ENCODE assay signal across 8 mouse cellular contexts in genomic region chr10:18022312-18022711, GRCm38 (mm10). TPM values are rescaled to one million over a fixed set of nuclear protein-coding genes. Genes with fewer than 3 reads are reported as not detected.
DNase-seq lines count a peak whose midpoint lies in the region; ATAC-seq and TF ChIP-seq lines count a peak whose summit lies in the region.

No protein-coding gene starts in this region.

- H3K36me3 ChIP-seq in embryonic facial prominence, embryonic 14.5 days (ENCODE audit: control insufficient read depth, insufficient read depth, low read length): peaks cover 13% of the 10 kb centered on the region
- H3K36me3 ChIP-seq in heart, adult 2 months (ENCODE audit: control insufficient read depth, insufficient read depth, low read length): no peaks in the 10 kb centered on the region
- no peaks in the 10 kb centered on the region; the same call in 1 of the 2 replicates for H3K36me3 ChIP-seq in kidney, adult 2 months (ENCODE audit: control insufficient read depth, insufficient read depth, low read length)
- peaks cover 12% of the 10 kb centered on the region; the same call in 1 of the 2 replicates for H3K36me3 ChIP-seq in limb, embryonic 15.5 days
- no peaks in the 10 kb centered on the region for H3K36me3 ChIP-seq in midbrain, postnatal 0 days (ENCODE audit: insufficient read depth, low read length)

- intact Hi-C loops in heart, adult 2 months (cut with DNase I): loop anchor here (1.0 to 10.0 kb wide), 3 partner anchors 34 to 288 kb away; partner anchors contain the start of gene Heca

- no peak for TF ChIP-seq CTCF in bone marrow, adult 2 months (IDR thresholded peaks at IDR 0.05; ENCODE audit: control insufficient read depth, insufficient read depth, low read length)
- no peak for TF ChIP-seq CTCF in heart, adult 2 months (IDR thresholded peaks at IDR 0.05)
- no peak for TF ChIP-seq CTCF in kidney, adult 2 months (conservative IDR thresholded peaks at IDR 0.05; ENCODE audit: insufficient read depth, insufficient read length, low read depth, low read length)
- no peak for TF ChIP-seq CTCF in midbrain, postnatal 0 days (IDR thresholded peaks at IDR 0.05)

- no peaks in the 10 kb centered on the region for H3K9me3 ChIP-seq in embryonic facial prominence, embryonic 14.5 days (ENCODE audit: control insufficient read depth, low read length)
- no peaks in the 10 kb centered on the region for H3K9me3 ChIP-seq in limb, embryonic 15.5 days
- H3K9me3 ChIP-seq in midbrain, postnatal 0 days (ENCODE audit: low read length): no peaks in the 10 kb centered on the region

- 0 out of 2 replicates have a peak, but pooled peaks cover 1% of the 10 kb centered on the region for H3K79me2 ChIP-seq in heart, adult 2 months (replicated peaks; ENCODE audit: control insufficient read depth, insufficient read depth, low read length)

- TF ChIP-seq EP300 in heart, adult 2 months (IDR thresholded peaks at IDR 0.05; ENCODE audit: insufficient read depth, low read depth, low read length): 0 out of 2 replicates have a peak, but pooled peaks have one; percentile 43

- peak overlapping the region; percentile 78 for H3K27ac ChIP-seq in bone marrow, adult 2 months (ENCODE audit: control insufficient read depth, insufficient read depth, low read depth, low read length, poor library complexity)
- peak overlapping the region; percentile 95 for H3K27ac ChIP-seq in embryonic facial prominence, embryonic 14.5 days (replicated peaks; ENCODE audit: low read depth, low read length)
- peak overlapping the region; percentile 83 for H3K27ac ChIP-seq in heart, adult 2 months
- peak overlapping the region; percentile 73; the same call in 1 of the 2 replicates for H3K27ac ChIP-seq in kidney, adult 2 months (ENCODE audit: insufficient read depth, low read depth, low read length)
- H3K27ac ChIP-seq in limb, embryonic 15.5 days: peak overlapping the region; percentile 97
- peak overlapping the region; percentile 94 for H3K27ac ChIP-seq in midbrain, postnatal 0 days (ENCODE audit: low read depth, low read length)

- peak; percentile 75 for ATAC-seq in embryonic facial prominence, embryonic 14.5 days (ENCODE audit: low read depth)
- ATAC-seq in limb, embryonic 15.5 days (ENCODE audit: insufficient number of reproducible peaks, low FRiP score, low TSS enrichment, low read depth): peak; percentile 89
- peak; percentile 85 for ATAC-seq in midbrain, postnatal 0 days (ENCODE audit: low FRiP score)

- H3K9ac ChIP-seq in embryonic facial prominence, embryonic 14.5 days (ENCODE audit: low read depth, low read length): peak overlapping the region; percentile 87
- H3K9ac ChIP-seq in heart, adult 2 months (ENCODE audit: low read depth, low read length): peak overlapping the region; percentile 79
- peak overlapping the region; percentile 74 for H3K9ac ChIP-seq in limb, embryonic 15.5 days
- peak overlapping the region; percentile 83 for H3K9ac ChIP-seq in midbrain, postnatal 0 days (replicated peaks; ENCODE audit: low read length, poor library complexity, severe bottlenecking)

- under 1% methylated on average over 21 of the region's 21 CpGs for WGBS in bone marrow, adult 2 months
- 0% methylated on average over 21 of the region's 21 CpGs for WGBS in embryonic facial prominence, embryonic 14.5 days
- WGBS in heart, adult 2 months: under 1% methylated on average over 21 of the region's 21 CpGs
- WGBS in kidney, adult 2 months: under 1% methylated on average over 21 of the region's 21 CpGs
- WGBS in limb, embryonic 15.5 days: under 1% methylated on average over 21 of the region's 21 CpGs
- WGBS in midbrain, postnatal 0 days: under 1% methylated on average over 21 of the region's 21 CpGs

- H3K4me1 ChIP-seq in bone marrow, adult 2 months (ENCODE audit: control insufficient read depth, insufficient read depth, low read length): no peaks in the 10 kb centered on the region; the same call in 1 of the 2 replicates
- 0 out of 2 replicates have a peak, but pooled peaks cover 7% of the 10 kb centered on the region for H3K4me1 ChIP-seq in embryonic facial prominence, embryonic 14.5 days (ENCODE audit: control insufficient read depth, insufficient read depth, low read length)
- H3K4me1 ChIP-seq in heart, adult 2 months (ENCODE audit: control insufficient read depth, insufficient read depth, low read length): no peaks in the 10 kb centered on the region; the same call in 1 of the 2 replicates
- no peaks in the 10 kb centered on the region for H3K4me1 ChIP-seq in kidney, adult 2 months (ENCODE audit: control insufficient read depth, insufficient read depth, low read length)
- peaks cover 10% of the 10 kb centered on the region; the same call in 1 of the 2 replicates for H3K4me1 ChIP-seq in limb, embryonic 15.5 days
- H3K4me1 ChIP-seq in midbrain, postnatal 0 days (ENCODE audit: insufficient read depth, low read length): no peaks in the 10 kb centered on the region

- TF ChIP-seq POLR2A in bone marrow, adult 2 months (IDR thresholded peaks at IDR 0.05; ENCODE audit: borderline replicate concordance, control insufficient read depth, low read depth, low read length): no peak
- TF ChIP-seq POLR2A in heart, adult 2 months (IDR thresholded peaks at IDR 0.05; ENCODE audit: insufficient read depth, low read depth, low read length): no peak
- TF ChIP-seq POLR2A in kidney, adult 2 months (IDR thresholded peaks at IDR 0.05; ENCODE audit: low read depth, low read length): no peak

- peak overlapping the region; percentile 68 for H3K4me2 ChIP-seq in embryonic facial prominence, embryonic 14.5 days (ENCODE audit: low read depth, low read length)
- peak overlapping the region; percentile 53 for H3K4me2 ChIP-seq in limb, embryonic 15.5 days
- H3K4me2 ChIP-seq in midbrain, postnatal 0 days (ENCODE audit: low read depth, low read length, poor library complexity, severe bottlenecking): peak overlapping the region; percentile 80

- H3K27me3 ChIP-seq in embryonic facial prominence, embryonic 14.5 days (replicated peaks; ENCODE audit: control insufficient read depth, insufficient read depth, low read length): no peaks in the 10 kb centered on the region
- H3K27me3 ChIP-seq in heart, adult 2 months (ENCODE audit: control insufficient read depth, insufficient read depth, low read length): no peaks in the 10 kb centered on the region
- H3K27me3 ChIP-seq in kidney, adult 2 months (replicated peaks; ENCODE audit: control insufficient read depth, insufficient read depth, low read length): no peaks in the 10 kb centered on the region
- H3K27me3 ChIP-seq in limb, embryonic 15.5 days: no peaks in the 10 kb centered on the region
- no peaks in the 10 kb centered on the region for H3K27me3 ChIP-seq in midbrain, postnatal 0 days (ENCODE audit: insufficient read depth, low read length)

- H3K4me3 ChIP-seq in bone marrow, adult 2 months (replicated peaks; ENCODE audit: control insufficient read depth, low read depth, low read length): peak overlapping the region; percentile 85
- H3K4me3 ChIP-seq in embryonic facial prominence, embryonic 14.5 days (ENCODE audit: low read depth, low read length): peak overlapping the region; percentile 82
- peak overlapping the region; percentile 71 for H3K4me3 ChIP-seq in heart, adult 2 months
- H3K4me3 ChIP-seq in kidney, adult 2 months (ENCODE audit: insufficient read depth, low read depth, low read length): peak overlapping the region; percentile 89
- H3K4me3 ChIP-seq in limb, embryonic 15.5 days: peak overlapping the region; percentile 80
- peak overlapping the region; percentile 72 for H3K4me3 ChIP-seq in midbrain, postnatal 0 days (ENCODE audit: low read depth, low read length)

- DNase-seq in A20 (ENCODE audit: low read depth, low spot score): peak; percentile 83
- peak; percentile 94 for DNase-seq in embryonic facial prominence, embryonic 14.5 days (ENCODE audit: low spot score)
- DNase-seq in heart, adult 2 months: peak; percentile 78 to 85
- DNase-seq in kidney, adult 2 months: peak; percentile 92
- DNase-seq in midbrain, postnatal 0 days (ENCODE audit: low spot score): peak; percentile 83
- DNase-seq in spleen, postnatal 14 days (ENCODE audit: low spot score in 2 of 2): peak; percentile 16 to 38

RNA-seq across cellular contexts. Expression of gene Abracl, which starts 0.8 kb away (rescaled TPM):
- 74.1 and 129 TPM in 2 replicates for polyA plus RNA-seq in bone marrow, adult 2 months (2011; ENCODE audit: insufficient read depth, insufficient read length, low replicate concordance, missing spikeins)
- polyA plus RNA-seq in embryonic facial prominence, embryonic 14.5 days (2014; fragmentation: Nextera tagmentation; extraction: Ambion mirVana): 143 and 152 TPM in 2 replicates
- 10 to 100 TPM; 25.3 to 27.0 TPM for total RNA-seq in heart, adult 2 months (2021)
- polyA plus RNA-seq in heart, adult 2 months (2012; rRNA removed): 13.9 and 20.7 TPM in 2 replicates
- polyA plus RNA-seq in kidney, adult 2 months (2012; rRNA removed): 12.3 and 15.3 TPM in 2 replicates
- polyA plus RNA-seq in limb, embryonic 15.5 days (2015; fragmentation: Nextera tagmentation; extraction: Ambion mirVana): 128 and 138 TPM in 2 replicates
- total RNA-seq in midbrain, postnatal 0 days (2014; rRNA removed): 9.7 and 19.2 TPM in 2 replicates
- 36.8 and 42.0 TPM in 2 replicates for polyA plus RNA-seq in midbrain, postnatal 0 days (2015; fragmentation: Nextera tagmentation; extraction: Ambion mirVana)

RNA-seq across cellular contexts. Expression of gene Reps1, which starts 33.3 kb away (rescaled TPM):
- polyA plus RNA-seq in bone marrow, adult 2 months (2011; ENCODE audit: insufficient read depth, insufficient read length, low replicate concordance, missing spikeins): 8.1 and 24.6 TPM in 2 replicates
- 20.5 and 21.7 TPM in 2 replicates for polyA plus RNA-seq in embryonic facial prominence, embryonic 14.5 days (2014; fragmentation: Nextera tagmentation; extraction: Ambion mirVana)
- total RNA-seq in heart, adult 2 months (2021): 10 to 100 TPM; 28.3 to 31.9 TPM
- polyA plus RNA-seq in heart, adult 2 months (2012; rRNA removed): 34.1 and 44.6 TPM in 2 replicates
- polyA plus RNA-seq in kidney, adult 2 months (2012; rRNA removed): 31.8 and 39.3 TPM in 2 replicates
- polyA plus RNA-seq in limb, embryonic 15.5 days (2015; fragmentation: Nextera tagmentation; extraction: Ambion mirVana): 14.8 and 14.9 TPM in 2 replicates
- total RNA-seq in midbrain, postnatal 0 days (2014; rRNA removed): 72.0 and 75.5 TPM in 2 replicates
- 16.0 and 22.5 TPM in 2 replicates for polyA plus RNA-seq in midbrain, postnatal 0 days (2015; fragmentation: Nextera tagmentation; extraction: Ambion mirVana)

Comparison
In these comparisons a context has a peak if more than half of its experiments do, and no peak if none do; other contexts are left out.
1. Peak in every context shown above with its lines: DNase-seq, ATAC-seq, H3K4me3 ChIP-seq and H3K27ac ChIP-seq.
2. DNase-seq: peak in every context shown above with its lines; median percentile 94 in embryonic facial prominence, embryonic 14.5 days; 92 in kidney, adult 2 months; 83 in A20; 83 in midbrain, postnatal 0 days; 82 in heart, adult 2 months; 27 in spleen, postnatal 14 days.